Mouse (Mus musculus) left cerebral cortex, postnatal 25 days (tissue): ENCODE measurements at regions not wholly inside any gene's neighbourhood (a gene's known extent, or its start where the extent isn't known, plus 50 kb on each side); places are given as distances from the start of the nearest gene placed in this dataset.

Experiments
- DNase-seq, 2 experiments: peaks; one replicate each; pipeline ENCODE4 v3.0.0; 2022; ENCODE audit warnings: low spot score in 2 of 2, mixed read lengths in 1 of 2
- intact Hi-C: fragments of 180-260 bp; cut with DNase I; formaldehyde crosslinking; loops from one replicate; pipeline ENCODE4 v1.15.1; 2025

DNA sequence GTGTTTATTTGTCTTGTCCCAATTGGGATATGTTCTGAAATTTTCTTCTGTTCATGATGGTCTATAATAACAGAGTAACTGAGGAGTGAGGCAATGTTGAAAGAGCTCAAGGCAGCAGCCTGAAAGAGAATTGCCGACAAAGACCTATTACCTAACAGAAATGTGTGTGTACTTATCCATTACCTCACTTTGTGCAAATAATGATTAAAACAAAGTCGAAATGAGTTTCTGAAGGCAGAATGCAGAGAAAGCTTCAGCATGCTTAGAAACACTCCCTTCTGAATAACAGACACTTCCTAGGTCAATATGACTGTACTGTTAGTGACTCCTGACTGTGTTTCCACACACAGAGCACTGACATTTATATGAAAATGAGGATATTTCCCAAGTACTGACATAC is 63.0 kb downstream of the Kbtbd8 start:
- intact Hi-C loops, result no loop called here
- DNase-seq, result no peak

GRCm38 (mm10) chr6:95182238-95182637 is 65.2 kb downstream of the Kbtbd8 start:
- intact Hi-C loops, result no loop called here
- no peak for DNase-seq

- intact Hi-C loops, result no loop called here
- no peak for DNase-seq
Measured at GRCm38 (mm10) chr6:95185074-95185931, 68.3 kb downstream of the Kbtbd8 start.

DNA sequence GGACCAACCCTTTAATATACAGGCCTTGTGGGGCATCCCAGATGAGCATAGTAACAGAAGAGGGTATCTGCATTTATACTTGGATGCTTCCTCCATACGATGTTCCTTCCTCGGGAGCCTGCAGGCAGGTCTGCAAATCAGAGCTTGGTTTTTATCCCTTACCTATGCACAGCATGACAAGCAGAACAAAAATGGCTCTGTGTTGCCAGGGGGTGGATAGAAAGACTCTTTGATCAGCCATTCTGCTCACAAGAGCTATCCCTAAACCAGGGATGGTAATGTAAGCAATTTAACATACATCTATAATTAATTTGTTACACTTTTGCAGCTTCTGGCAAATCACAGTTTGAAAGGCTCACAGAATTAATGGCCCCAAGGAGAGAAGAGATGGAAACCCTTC is 79.6 kb downstream of the Kbtbd8 start:
- intact Hi-C loops, result no loop called here
- no peak for DNase-seq

GRCm38 (mm10) chr6:95198611-95199010 is 81.6 kb downstream of the Kbtbd8 start:
- DNase-seq, result peak; percentile 49 to 81
- intact Hi-C loops, result no loop called here

DNA sequence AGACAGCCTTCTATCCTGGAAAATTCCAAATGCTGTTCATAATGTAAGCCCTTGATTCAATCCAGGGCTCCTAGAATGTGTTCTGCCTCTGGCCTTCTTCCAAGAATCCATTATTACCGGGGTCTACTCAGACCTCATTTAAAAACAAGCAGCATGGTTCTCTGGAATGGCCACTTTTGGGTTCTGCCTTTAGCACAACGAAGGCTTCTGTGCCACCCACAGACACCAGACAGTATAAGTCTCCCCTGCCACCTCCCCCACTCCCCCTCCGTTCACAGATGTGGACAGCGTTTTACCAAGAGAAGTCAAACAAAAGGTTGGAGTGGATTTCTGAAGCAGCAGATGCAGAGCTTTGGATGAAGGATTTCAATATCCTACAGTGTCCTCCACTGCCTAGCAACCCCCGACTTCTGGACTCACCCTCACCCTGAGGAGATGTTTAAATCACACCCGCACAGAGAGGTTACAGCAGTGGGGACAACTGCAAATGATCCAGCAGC is 85.3 kb downstream of the Kbtbd8 start:
- DNase-seq, result peak in 1 of 2 experiments; percentile 25

GRCm38 (mm10) chr6:95202978-95203377 is 85.9 kb downstream of the Kbtbd8 start:
- DNase-seq, result no peak
- intact Hi-C loops, result loop anchor here (5.0 kb wide), 2 partner anchors 86 to 106 kb away; partner anchors contain the start of gene Kbtbd8

More for the DNA sequence above, 85.3 kb downstream of the Kbtbd8 start:
- intact Hi-C loops, result loop anchor here (5.0 kb wide), 2 partner anchors 85 to 105 kb away; partner anchors contain the start of gene Kbtbd8

- intact Hi-C loops, result loop anchor here (5.0 kb wide), 2 partner anchors 87 to 107 kb away; partner anchors contain the start of gene Kbtbd8
- DNase-seq, result no peak
Measured at GRCm38 (mm10) chr6:95204231-95204630, 87.2 kb downstream of the Kbtbd8 start.

- peak; percentile 39 to 60 for DNase-seq
- intact Hi-C loops, result no loop called here
Measured at GRCm38 (mm10) chr6:95207063-95207462, 90.0 kb downstream of the Kbtbd8 start.

DNA sequence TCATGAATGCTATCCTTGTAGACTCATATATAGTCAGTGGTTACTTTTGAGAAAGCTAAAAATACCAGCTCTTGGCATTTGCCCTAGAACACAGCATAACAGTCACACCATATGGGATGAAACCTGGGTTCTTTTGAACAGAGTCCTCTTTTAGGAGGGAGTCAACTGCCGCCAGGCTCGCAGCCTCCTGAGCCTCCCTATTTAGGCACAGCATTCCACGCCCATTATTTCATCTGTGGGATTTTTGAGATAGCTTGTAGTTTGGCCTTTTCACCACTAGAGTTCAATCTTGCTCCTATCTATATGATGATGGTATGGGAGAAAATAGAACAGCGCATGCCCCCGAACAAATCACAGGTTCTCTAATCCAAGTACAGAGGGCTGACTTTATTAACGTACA is 100.4 kb downstream of the Kbtbd8 start:
- intact Hi-C loops, result loop anchor here (5.0 kb wide), 1 partner anchor 900 kb away; no protein-coding TSS in a partner anchor
- peak; percentile 60 to 97 for DNase-seq

GRCm38 (mm10) chr6:95218830-95219229 is 101.8 kb downstream of the Kbtbd8 start:
- intact Hi-C loops, result loop anchor here (5.0 kb wide), 1 partner anchor 898 kb away; no protein-coding TSS in a partner anchor
- peak in 1 of 2 experiments; percentile 47 for DNase-seq

GRCm38 (mm10) chr6:95223537-95223936 is 98.4 kb upstream of the Gm10234 start:
- peak; percentile 83 to 92 for DNase-seq
- intact Hi-C loops, result loop anchor here (5.0 to 10.0 kb wide), 4 partner anchors 106 to 481 kb away; partner anchors contain the start of gene Kbtbd8

DNA sequence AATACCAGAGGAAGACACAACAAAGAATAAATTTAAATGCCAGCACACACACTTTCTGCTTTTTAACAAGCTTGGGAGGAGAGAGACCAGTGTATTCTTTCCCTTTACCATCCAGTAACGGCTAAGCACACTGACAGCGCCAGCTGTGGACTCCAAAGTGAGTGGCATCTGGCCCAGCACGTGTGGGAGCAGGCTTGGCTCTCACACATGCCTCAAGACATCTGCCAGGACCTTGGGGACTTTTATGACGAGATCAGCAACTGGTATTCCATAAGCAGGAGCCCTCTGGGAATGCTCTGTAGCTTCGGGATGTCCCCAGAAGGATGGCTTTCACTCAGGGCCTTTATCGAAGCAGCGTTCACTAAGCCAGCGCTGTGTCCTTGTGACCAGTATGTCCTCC is 92.0 kb upstream of the Gm10234 start:
- no peak for DNase-seq
- intact Hi-C loops, result loop anchor here (5.0 to 10.0 kb wide), 2 partner anchors 475 to 1797 kb away; no protein-coding TSS in a partner anchor

GRCm38 (mm10) chr6:95234712-95235111 is 87.2 kb upstream of the Gm10234 start:
- intact Hi-C loops, result no loop called here
- DNase-seq, result no peak

- peak in 1 of 2 experiments; percentile 45 for DNase-seq
Measured at GRCm38 (mm10) chr6:95243657-95244056, 78.3 kb upstream of the Gm10234 start.

GRCm38 (mm10) chr6:95244911-95245310 is 77.0 kb upstream of the Gm10234 start:
- intact Hi-C loops, result no loop called here
- no peak for DNase-seq

More at GRCm38 (mm10) chr6:95243657-95244056, 78.3 kb upstream of the Gm10234 start:
- intact Hi-C loops, result no loop called here

DNA sequence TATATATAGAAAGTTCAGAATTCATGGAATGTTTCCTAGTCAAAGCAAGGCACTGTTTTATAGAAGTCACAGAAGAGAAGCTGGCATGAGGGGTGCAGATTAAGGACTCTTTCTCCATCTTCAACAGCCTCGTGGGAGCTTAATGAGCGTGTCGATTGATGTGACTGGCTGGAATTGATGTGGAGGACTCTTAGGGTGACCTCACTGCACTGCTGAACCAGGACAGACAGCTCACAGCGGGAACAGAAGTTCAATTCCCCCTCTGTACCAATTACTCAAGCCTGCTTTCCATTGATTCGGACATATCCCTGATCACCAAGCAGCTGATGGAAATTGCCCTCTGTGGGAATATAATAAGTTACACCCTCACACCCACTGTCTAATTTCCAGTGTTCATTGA is 65.6 kb upstream of the Gm10234 start:
- DNase-seq, result no peak
- intact Hi-C loops, result no loop called here

- intact Hi-C loops, result no loop called here
- DNase-seq, result no peak
Measured at GRCm38 (mm10) chr6:95261001-95261400, 60.9 kb upstream of the Gm10234 start.

GRCm38 (mm10) chr6:95264011-95264869 is 57.7 kb upstream of the Gm10234 start:
- DNase-seq, result no peak
- intact Hi-C loops, result no loop called here

- DNase-seq, result peak in 1 of 2 experiments; percentile 59
Measured at GRCm38 (mm10) chr6:95269524-95269923, 52.4 kb upstream of the Gm10234 start.

More at GRCm38 (mm10) chr6:95269524-95269923, 52.4 kb upstream of the Gm10234 start:
- intact Hi-C loops, result no loop called here
